Mouse (Mus musculus) lung, postnatal 4 days (tissue): ENCODE results near the gene Polr2j.
A peak's percentile ranks its signal among the peaks of the same experiment; 100 is the strongest.

Source experiments
- DNase-seq, 2 experiments: peaks; one replicate each; pipeline ENCODE4 v3.0.0; 2021

The Polr2j gene

DNA sequence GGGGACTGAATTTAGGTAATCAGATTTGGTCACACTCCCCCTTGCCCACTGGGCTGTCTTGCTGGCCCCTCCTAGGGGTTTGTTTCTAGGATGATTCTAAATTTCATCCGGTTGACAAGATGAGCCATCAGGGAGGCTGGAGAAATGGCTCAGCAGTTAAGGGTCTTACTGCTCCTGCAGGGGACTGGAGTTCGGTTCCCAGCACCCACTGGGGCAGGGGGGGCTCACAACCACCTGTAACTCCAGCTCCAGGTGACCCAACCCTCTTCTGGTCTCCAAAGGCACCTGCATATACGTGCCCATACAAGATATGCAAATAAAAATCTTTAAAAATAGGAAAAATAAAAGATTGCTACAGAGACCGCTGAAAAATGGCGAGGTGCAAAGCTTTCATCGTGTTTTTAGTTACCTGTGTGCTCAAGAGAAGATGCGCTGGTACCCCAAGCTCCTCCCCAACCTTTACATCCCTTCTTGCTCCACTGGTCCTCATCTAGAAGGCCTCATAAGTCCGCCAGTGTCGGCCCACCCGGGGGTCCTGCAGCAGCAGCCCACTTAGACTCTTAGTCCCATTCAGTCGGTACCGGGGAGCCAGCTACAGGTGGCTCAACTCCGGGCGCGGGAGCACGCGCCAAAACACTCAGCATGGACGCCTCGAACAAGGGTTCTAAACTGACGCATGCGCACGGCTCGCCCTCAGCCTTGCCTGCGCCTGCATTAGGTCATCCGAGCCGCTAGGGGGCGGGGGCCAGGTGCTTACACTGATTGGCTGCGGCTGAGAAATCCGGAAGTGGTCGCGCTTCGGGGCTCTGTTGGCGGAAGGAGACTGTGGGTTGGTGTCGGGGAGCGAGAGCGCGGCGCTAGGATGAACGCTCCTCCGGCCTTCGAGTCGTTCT lies at the start of gene Polr2j:
Polr2j (plus strand) TSS at position 741 of the 893 bp plus-strand sequence.
- DNase-seq, result peak; percentile 95 to 97

DNA sequence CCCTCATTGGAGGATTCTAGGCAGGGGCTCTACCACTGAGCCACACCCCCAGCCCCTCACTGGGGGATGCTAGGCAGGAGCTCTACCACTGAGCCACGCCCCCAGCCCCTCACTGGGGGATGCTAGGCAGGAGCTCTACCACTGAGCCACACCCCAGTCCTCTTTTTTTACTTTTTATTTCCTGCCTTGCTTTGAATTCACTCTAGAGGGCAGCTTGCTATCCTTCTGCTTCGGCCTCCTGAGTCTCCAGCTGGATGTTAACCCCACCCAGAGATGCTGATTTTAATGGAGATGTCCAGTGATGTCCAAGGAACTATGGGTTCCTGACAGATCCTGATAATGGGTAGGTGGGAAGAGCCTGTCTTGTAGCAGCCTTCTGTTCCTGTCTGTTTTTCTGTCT lies 47.0 kb upstream of the Polr2j start:
- DNase-seq, result no peak

DNA sequence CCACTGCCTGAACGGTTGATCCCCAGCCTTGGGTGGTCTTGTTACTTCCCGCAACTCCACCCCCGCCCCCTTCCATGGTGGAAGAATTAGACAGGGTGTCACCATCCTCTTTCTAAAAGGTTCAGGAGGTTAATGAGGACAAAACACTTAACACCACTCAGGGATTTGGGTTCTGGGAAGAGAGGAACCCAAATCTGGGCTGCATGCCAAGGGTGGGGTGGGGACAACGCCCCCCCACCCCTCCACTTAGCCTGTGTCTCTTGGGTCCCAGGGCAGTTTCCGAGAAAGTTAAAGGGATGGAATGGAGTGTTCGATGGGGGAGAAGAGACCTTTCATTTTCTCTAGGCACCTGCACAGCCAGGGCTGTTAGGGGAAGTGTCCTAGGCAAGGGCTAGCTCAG lies 43.4 kb upstream of the Polr2j start:
- no peak for DNase-seq

DNA sequence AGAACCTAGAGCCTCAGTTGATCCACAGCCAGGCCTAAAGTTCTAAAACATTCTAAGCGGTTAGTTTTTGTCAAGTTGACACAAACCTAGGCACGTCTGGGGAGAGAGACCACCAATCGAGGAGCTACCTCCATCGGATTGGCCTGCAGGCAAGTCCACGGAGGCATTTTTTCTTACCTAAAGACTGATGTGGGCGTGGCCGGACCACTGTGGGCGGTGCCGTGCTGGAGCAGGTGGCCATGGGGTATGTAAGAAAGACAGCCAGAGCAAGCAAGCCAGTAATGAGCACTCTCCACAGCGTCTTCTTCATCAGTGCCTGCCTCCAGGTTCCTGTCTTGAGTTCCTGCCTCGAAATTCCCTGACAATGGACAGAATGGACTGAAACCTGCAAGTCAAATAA lies 42.9 kb upstream of the Polr2j start:
- DNase-seq, result no peak

DNA sequence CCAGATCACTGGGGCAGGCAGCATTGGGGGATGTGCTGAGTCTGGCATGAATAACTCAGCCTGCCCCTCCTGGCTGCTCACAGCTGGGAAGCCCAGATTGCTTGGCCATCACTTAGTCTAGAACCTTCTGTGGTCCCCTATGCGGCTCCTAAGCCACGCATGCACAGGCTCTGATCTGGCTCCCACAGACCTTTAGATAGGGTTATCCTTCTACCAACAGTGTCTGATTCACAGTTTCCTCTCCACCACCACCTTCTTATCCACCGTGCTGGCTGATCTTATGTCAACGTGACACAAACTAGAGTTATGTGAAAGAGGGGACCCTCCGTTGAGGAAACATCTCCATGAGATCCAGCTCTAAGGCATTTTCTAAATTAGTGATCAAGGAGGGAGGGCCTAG lies 41.4 kb upstream of the Polr2j start:
- DNase-seq, result no peak

DNA sequence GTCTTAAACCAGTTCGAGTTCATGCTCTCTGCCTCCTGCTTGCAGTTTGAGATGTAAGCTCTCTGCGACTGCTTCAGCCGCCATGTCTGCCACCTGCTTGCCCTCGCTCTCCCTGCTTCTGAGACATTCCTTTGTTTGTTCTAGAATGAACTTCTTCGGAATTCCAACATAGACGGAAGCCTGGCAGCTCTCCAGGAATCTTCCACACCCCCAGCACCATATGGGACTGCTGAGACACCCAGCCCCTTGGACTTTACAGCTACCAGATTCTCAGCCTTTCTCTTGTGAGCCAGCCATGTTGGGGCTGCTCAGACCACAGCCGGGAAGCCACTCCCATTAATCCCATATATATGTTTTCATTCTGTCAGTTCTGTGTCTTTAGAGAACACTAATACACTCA lies 40.1 kb upstream of the Polr2j start:
- DNase-seq, result peak in 1 of 2 experiments; percentile 41

DNA sequence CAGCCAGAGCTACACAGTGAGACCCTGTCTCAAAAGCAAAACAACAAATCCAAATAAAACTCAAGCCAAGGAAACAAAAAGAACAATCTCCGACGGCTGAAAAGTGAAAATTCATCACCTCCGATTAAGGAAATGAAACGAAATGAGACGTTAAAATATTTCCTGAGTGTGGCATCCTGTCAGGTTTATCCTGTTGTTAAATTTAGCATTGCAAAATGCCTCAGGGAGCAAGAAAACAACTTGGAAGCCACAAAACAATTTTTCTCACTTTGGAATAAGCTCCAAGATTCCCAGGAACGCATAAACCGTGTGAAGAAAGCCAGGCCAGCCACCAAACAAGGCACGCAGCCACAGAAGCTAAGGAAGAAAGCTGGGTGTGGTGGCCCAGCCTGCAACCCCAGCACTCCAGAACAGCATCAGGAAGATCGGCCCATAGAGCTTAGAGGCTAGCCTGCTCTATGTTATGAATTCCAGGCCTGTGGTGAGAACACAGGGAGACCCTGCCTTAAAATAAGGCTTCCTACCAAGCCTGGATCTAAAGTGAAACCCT lies 39.4 kb upstream of the Polr2j start:
- DNase-seq, result no peak

DNA sequence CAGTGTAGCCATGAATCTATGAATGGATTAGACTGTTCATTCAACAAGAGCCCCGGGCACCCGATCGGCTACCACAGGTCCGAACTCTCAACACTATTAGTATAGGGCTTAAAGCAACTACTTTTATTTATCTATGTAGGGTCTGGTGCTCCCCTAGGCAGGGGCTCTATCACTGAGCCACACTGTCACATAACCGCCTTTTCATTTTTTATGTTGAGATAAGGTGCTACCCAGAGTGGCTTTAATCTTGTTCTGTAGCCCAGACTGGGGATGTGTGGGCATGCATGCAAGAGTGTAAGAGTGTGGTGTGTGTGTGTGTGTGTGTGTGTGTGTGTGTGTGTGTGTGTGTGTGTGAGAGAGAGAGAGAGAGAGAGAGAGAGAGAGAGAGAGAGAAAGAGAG lies 38.3 kb upstream of the Polr2j start:
- no peak for DNase-seq

DNA sequence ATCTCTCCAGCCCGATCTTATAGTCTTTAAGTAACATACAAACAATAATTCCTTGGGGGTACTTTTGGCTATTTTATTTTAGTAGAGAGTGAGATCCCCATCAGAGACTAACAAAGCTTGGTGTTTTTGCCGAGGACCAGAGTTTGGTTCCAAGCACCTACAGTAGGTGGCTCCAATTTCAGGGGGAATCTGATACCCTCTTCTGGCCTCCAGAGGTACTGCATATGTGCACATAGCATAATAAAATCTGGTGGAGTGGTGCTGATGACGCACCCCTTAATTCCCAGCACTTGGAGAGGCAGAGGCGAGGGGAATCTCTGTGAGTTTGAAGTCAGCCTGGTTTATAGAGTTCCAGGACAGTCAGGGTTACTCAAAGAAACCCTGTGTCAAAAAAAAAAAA lies 34.1 kb upstream of the Polr2j start:
- DNase-seq, result no peak

DNA sequence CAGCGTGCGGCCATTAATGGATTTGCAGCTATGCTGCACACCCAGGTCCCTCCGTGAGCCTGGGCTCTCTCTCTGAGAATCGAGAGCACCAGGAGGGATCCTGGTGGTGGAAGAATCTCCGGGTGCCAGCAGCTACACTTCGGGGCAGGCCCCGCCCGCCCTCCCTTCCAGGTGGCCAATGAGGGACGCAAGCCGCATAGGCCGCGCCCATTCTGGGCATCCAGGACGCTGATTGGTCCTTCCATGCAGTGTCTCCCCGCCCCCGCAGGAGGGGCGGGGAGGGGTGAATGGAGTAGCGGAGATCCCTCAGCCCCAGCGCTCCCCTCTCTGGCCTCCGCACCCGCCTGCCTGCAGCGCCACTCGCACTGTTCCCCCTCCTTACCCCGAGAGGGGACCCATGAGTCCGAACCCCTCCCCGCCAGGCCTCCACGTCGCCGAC lies 32.7 kb upstream of the Polr2j start, which contains the start of gene Rasa4:
Rasa4 (plus strand) TSS at position 248 of the 439 bp plus-strand sequence.
- DNase-seq, result peak; percentile 95 to 96

DNA sequence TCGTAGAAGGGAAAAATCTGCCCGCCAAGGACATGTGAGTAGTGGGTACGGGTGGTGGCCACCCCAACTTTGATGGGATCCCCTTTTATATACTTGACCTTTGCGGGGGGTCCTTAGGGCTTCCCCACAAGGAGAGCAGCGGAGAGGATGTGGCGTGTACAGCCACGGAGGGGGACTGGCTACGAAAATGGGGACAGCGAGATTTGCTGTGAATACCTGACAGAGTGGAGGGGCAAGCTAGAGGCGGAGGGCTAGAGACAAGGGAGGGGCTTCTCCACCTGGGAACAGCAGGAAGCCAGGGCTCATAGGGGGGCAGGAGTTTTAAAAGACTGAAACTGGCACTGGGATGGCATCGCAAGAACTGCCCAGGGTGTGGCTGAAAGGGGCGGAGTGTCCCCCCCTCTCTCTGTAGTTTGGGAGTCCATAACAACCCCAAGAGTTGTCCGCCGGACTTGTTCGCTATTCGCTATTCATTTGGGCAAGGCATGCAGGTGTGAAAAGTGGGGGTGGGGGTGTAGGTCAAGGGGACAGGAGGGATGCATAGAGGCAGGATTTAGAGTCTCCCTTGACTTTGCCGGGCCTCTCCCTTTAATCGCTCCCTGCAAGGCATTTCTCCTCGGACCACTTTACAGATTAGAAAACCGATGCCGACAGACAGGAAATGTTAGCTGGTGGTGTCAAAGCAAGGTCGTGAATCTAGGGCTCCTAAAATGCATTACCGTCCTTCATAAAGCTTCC lies 32.1 kb upstream of the Polr2j start:
- no peak for DNase-seq

DNA sequence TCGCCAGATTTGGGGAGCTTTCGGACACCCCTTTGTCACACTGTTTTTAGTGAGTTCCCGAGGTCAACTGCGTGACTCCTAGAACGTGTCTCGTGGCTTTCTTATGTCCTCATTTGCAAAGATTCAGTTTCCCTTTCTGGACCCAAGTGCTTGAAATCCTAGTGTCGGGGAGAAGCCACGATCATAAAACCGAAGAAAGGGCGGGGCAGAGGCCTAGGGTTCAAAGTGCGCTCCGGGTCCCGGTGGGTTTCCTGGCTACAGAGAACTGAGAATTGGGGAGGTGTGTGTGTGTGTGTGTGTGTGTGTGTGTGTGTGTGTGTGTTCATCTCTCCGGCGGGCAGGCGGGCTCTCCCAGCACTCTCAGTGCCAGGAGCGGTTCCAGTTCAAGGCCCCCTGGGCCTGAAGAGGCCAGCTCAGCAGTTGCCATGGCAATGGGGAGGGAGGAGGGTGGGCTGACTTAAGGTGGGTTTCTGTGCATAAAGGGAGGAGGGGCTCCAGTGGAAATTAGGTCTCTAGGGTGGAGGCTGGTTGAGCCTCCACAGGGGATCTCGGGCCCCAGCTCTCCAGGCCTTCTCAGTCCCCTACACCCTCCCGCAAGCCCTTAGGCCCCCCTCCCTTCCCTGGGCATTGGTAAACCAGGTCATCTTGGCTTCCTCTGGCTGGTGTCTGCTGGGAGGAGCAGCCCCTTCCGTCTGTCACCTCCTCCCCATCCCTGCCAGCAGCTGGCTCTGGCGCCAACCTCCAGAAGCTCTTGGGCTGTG lies 31.4 kb upstream of the Polr2j start:
- no peak for DNase-seq

DNA sequence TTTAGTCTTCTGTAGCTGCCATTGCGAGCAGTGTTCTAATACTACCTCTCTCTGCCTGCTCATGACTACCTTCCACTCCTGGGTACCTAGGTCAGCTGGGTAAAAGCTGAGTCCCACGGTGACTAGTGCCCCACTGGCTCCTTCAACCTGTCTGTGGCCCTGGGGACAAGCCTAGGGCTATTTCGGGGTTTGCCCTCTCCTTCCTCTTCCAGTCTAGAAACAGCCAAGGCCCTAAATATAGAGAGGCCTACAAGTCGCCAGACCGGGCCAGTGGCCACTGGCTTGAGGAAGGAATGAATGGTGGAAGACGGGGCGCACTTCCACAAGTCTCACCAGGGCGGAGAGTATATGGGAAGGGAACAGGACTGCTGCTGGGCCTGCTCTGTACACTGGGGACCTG lies 30.1 kb upstream of the Polr2j start:
- no peak for DNase-seq

DNA sequence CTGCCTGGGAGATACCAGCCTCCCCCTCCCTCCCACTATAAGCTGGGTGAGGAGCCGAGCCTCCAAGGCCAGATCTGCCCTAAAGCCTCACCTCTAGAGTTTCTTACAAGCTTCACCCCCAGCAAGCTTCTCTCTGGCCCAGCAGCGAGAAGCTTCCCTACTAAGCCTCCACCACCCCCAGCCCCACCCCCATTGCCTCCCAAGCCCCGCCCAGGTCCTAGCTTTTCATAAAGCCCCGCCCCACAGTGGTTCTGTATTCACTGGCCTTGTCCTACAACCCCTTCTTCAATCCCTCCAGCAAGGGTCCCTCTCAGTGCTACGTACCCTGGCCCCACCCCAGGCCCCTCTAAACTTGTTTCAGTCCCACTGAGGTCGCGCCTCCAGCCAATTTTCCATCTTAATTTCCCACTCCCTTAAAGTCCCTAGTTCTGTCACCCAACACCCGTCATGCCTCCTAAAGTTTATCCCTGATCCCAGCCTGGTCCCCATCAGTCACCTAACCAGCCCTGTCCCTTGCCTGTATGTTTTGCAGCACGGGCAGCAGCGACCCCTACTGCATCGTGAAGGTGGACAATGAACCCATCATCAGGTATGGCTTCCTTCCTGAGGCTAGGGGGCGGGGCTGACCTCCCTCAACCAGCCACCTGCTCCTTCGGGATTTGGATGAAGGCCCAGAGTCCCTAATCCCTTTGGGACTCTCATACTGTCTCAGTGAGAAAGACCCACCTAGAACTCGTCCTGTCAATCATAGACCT lies 27.4 kb upstream of the Polr2j start:
- DNase-seq, result no peak

DNA sequence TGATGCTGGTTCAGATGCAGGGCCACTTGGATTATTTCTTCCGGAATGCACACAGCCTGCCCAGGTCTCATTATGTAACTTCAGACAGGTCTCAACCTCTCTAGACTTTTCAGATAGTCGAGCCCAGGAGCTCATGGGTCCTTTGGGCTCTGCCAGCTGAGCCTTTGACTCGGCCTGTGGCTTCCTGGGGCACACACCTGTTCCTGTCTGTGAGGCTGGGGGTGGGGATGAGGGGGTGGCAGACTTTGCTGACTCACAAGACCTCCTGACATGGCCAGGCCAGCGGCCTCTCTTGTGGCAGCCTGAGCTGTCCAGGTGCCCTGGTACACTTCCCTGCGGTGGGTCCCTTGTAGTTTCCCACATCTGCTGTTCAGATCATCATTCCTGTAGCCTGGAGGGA lies 24.5 kb upstream of the Polr2j start:
- no peak for DNase-seq

DNA sequence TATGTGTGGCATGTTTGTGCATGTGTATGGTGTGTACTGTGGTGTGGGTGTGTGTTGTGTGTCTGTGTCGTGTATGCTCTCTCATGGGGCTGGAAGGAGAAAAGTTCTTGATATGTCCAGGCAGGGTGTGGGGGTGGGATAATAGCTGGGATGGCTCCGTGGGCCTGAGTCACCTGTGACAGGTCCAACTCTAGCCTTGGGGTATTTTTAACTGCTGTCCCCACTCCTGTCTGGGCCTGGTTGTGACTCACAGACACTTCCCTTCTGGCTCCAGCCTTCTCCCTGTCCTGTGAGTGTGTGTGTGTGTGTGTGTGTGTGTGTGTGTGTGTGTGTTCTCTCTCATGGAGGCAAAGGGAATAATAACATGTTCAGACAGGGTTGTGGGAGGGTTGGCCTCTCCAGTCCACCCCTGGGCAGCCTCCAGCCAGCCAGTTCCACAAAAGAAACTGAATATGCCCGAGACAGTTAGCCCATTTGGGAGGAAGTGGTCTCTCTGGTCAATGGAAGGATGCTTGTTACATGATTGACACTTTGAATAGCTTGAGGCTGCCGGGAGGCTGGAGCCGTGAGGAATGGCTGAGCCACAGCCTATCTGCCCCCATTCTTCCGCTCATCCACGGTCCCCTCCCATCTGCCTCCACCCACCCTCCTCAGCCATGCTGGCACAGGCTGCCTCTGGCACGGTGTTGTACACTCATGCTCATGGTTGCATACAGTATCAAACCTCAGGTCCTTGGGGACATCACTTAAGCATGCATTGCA lies 22.0 kb upstream of the Polr2j start:
- no peak for DNase-seq

DNA sequence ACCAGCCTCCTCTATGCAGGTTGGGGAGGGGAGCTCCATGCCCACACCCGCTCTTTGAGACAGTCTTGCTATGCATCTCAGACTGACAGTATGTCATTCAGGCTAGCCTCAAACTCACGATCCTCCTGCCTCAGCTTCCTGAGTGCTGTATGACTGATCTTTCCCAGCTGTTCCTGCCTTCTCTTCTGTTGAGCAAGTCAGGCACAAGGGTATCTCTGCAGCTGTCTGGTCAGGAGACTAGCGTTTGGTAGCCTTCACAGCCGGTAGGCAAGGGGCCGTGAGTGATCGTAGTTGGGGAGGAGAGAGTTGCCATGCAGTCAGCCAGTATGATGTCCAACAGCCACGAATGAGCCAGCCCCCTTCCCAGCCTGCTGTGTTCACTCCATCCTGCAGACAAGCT lies 21.3 kb upstream of the Polr2j start:
- DNase-seq, result no peak

DNA sequence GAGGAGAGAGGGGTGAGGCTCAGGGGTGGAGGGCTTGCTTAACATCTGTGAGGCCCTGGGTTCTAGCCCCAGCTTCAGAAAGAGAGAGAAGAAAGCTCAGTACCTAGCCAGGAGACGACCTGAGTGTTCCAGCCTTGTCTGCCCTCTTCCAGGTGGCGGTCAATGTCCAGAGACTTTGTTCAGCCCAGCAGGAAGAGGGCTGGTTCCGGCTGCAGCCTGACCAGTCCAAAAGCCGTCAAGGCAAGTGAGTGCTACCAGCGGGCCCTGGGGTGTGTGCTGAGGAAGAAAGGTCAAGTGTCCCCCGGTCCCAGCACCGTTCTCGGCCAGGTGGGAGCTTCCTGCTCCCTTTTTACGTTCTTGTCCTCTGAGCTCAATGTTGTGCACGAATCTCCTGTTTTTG lies 17.9 kb upstream of the Polr2j start:
- DNase-seq, result no peak

DNA sequence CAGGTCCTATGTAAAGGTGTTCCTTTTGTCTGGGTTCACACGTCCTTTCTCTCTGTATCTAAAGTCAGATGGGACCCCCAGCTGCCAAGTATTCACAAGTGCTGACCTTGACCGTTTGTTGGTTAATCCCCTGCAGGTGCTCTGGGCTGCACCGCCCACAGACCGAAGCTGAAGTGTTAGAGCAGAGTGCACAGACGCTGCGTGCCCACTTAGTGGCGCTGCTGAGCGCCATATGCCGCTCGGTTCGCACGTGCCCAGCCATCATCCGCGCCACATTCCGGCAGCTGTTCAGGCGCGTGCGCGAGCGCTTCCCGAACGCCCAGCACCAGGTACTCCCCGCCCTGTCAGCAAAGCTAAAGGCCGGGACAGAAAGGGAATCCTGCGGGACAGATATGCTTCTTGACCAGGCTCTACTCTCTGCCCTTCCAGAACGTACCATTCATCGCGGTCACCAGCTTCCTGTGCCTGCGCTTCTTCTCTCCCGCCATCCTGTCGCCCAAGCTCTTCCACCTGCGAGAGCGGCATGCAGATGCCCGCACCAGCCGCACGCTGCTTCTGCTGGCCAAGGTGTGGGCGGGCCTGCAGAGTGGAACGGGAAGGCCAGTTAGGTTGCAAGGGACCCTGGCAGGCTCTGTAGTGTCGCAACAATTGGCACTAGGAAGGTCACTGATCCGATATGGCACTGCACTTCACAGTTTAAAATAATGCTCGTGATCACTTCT lies 14.2 kb upstream of the Polr2j start:
- DNase-seq, result peak; percentile 81 to 84

DNA sequence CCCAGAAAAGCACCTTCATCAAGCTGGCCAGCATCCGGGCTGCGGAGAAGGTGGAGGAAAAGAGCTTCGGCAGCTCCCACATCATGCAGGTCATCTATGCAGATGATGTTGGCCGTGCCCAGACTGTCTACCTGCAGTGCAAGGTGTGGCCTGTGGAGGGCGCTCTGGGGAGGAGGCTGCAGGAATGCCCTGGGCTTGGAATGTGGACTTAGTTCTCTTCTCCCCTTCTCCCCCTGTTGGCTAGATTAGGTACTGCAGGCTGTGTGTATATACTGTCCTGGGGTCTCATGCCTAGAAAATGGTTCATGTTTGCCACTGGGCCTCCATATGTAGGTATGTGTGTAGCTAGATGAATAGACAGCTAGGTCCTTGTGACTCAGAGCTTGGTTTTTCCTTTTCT lies 11.9 kb upstream of the Polr2j start:
- peak in 1 of 2 experiments; percentile 34 for DNase-seq

DNA sequence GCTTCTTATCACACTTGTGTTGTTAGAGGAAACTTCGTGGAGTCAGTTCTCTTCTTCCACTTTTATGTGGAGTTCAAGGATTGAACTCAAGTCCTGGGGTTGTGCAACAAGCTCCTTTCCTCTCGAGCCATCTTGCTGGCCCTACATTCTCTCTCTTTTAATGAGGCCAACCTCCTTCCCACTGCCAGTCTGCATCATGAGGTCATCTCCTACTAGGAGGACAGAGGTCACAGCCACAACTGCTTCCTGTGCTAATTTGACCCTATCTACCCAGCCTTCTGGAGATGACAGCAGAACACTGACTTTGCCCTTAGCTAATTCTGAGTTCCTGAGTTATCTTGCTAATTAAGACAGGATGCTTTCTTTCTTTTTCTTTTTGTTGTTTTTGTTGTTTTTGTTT lies 7.9 kb upstream of the Polr2j start:
- no peak for DNase-seq
